Mouse (Mus musculus) MEL (cell line): ENCODE measurements around the gene Emc8. TPM values are rescaled to one million over a fixed set of nuclear protein-coding genes. Genes with fewer than 3 reads are reported as not detected.

Experiments
- DNase-seq: peaks from one replicate; pipeline ENCODE4 v3.0.0; 2011; ENCODE audit warnings: low read depth, low spot score
- H3K27ac ChIP-seq: 2 replicates; pipeline ENCODE4 v1.5.1; 2012; ENCODE audit warnings: low read depth, mild to moderate bottlenecking, control low read depth, low read length, moderate library complexity; ENCODE audit not compliant: control insufficient read depth
- H3K27me3 ChIP-seq, 2 experiments: fragments of 150-350 bp in 1 of 2; sonication (generic) in 1 of 2; 2 replicates each; pipeline ENCODE4 v1.6.1; 2012; ENCODE audit warnings: low read length in 2 of 2, mild to moderate bottlenecking in 2 of 2, improper control_type of control experiment in 1 of 2, moderate library complexity in 1 of 2; ENCODE audit not compliant: insufficient read depth in 2 of 2, control insufficient read depth in 1 of 2
- H3K36me3 ChIP-seq, 2 experiments: 2 replicates each; pipeline ENCODE4 v1.6.1; 2012 to 2014; ENCODE audit warnings: low read length in 2 of 2, improper control_type of control experiment in 1 of 2, inconsistent platforms in 1 of 2, mild to moderate bottlenecking in 1 of 2; ENCODE audit not compliant: insufficient read depth in 2 of 2, control insufficient read depth in 1 of 2
- H3K4me1 ChIP-seq, 2 experiments: fragments of 150-350 bp in 1 of 2; sonication (generic) in 1 of 2; 2 replicates each; pipeline ENCODE4 v1.6.1; 2012; ENCODE audit warnings: low read length in 2 of 2, improper control_type of control experiment in 1 of 2, mild to moderate bottlenecking in 1 of 2; ENCODE audit not compliant: insufficient read depth in 2 of 2, control insufficient read depth in 1 of 2
- H3K4me3 ChIP-seq, 2 experiments: fragments of 150-350 bp in 1 of 2; sonication (generic) in 1 of 2; 2 replicates each; pipeline ENCODE4 v1.5.1; 2012; ENCODE audit warnings: low read depth in 2 of 2, low read length in 2 of 2, mild to moderate bottlenecking in 2 of 2, moderate library complexity in 2 of 2, control low read depth in 1 of 2, improper control_type of control experiment in 1 of 2; ENCODE audit not compliant: control insufficient read depth in 1 of 2, insufficient read depth in 1 of 2
- H3K79me2 ChIP-seq: 2 replicates; pipeline ENCODE4 v1.6.1; 2012; ENCODE audit warnings: mild to moderate bottlenecking, low read length, moderate library complexity; ENCODE audit not compliant: control insufficient read depth, poor library complexity, insufficient read depth
- H3K9ac ChIP-seq: 2 replicates; pipeline ENCODE4 v1.6.1; 2012; ENCODE audit warnings: low read depth, mild to moderate bottlenecking, control low read depth, low read length, moderate library complexity; ENCODE audit not compliant: control insufficient read depth, poor library complexity, severe bottlenecking
- H3K9me3 ChIP-seq: fragments of 150-350 bp; sonication (generic); replicated peaks from 2 replicates; pipeline ENCODE4 v1.6.1; 2012; ENCODE audit warnings: mild to moderate bottlenecking, low read length, improper control_type of control experiment, moderate library complexity; ENCODE audit not compliant: insufficient read depth
- CHD1 ChIP-seq: IDR thresholded peaks from 2 replicates; pipeline ENCODE4 v1.6.1; 2012; ENCODE audit warnings: low read depth, mild to moderate bottlenecking, inconsistent platforms, low read length, improper control_type of control experiment
- ETS1 ChIP-seq: IDR thresholded peaks from 2 replicates; pipeline ENCODE4 v1.6.1; 2012; ENCODE audit warnings: low read depth, mild to moderate bottlenecking, inconsistent platforms, low read length, improper control_type of control experiment, moderate library complexity
- GATA1 ChIP-seq: IDR thresholded peaks from 2 replicates; pipeline ENCODE4 v1.6.1; 2011; ENCODE audit warnings: low read depth, low read length, improper control_type of control experiment
- HCFC1 ChIP-seq: IDR thresholded peaks from 2 replicates; pipeline ENCODE4 v1.6.1; 2012; ENCODE audit warnings: low read depth, mild to moderate bottlenecking, inconsistent platforms, low read length, improper control_type of control experiment, moderate library complexity
- MAFK ChIP-seq: IDR thresholded peaks from 2 replicates; pipeline ENCODE4 v1.6.1; 2011; ENCODE audit warnings: low read depth, mild to moderate bottlenecking, low read length, improper control_type of control experiment, borderline replicate concordance
- MAZ ChIP-seq: IDR thresholded peaks from 2 replicates; pipeline ENCODE4 v1.6.1; 2012; ENCODE audit warnings: low read depth, mild to moderate bottlenecking, inconsistent platforms, low read length, improper control_type of control experiment
- MYC ChIP-seq: IDR thresholded peaks from 2 replicates; pipeline ENCODE4 v1.6.1; 2011; ENCODE audit warnings: low read depth, mild to moderate bottlenecking, low read length, improper control_type of control experiment, moderate library complexity
- NELFE ChIP-seq: IDR thresholded peaks from 2 replicates; pipeline ENCODE4 v1.6.1; 2011; ENCODE audit warnings: low read depth, low read length, improper control_type of control experiment
- RAD21 ChIP-seq: IDR thresholded peaks from 2 replicates; pipeline ENCODE4 v1.6.1; 2011; ENCODE audit warnings: mild to moderate bottlenecking, low read depth, low read length, improper control_type of control experiment
- SIN3A ChIP-seq: IDR thresholded peaks from 2 replicates; pipeline ENCODE4 v1.6.1; 2012; ENCODE audit warnings: low read length, improper control_type of control experiment, inconsistent platforms
- SMC3 ChIP-seq: IDR thresholded peaks from 2 replicates; pipeline ENCODE4 v1.6.1; 2011; ENCODE audit warnings: low read depth, low read length, improper control_type of control experiment
- TBP ChIP-seq: IDR thresholded peaks from 2 replicates; pipeline ENCODE4 v1.8.0; 2011; ENCODE audit warnings: low read depth, low read length, improper control_type of control experiment
- TCF12 ChIP-seq: IDR thresholded peaks from 2 replicates; pipeline ENCODE4 v1.6.1; 2014; ENCODE audit warnings: low read depth, mild to moderate bottlenecking, inconsistent platforms, low read length, improper control_type of control experiment, moderate library complexity
- UBTF ChIP-seq: IDR thresholded peaks from 2 replicates; pipeline ENCODE4 v1.6.1; 2012; ENCODE audit warnings: low read depth, mild to moderate bottlenecking, inconsistent platforms, low read length, improper control_type of control experiment, moderate library complexity, borderline replicate concordance; ENCODE audit not compliant: insufficient read depth
- USF2 ChIP-seq, 2 experiments: IDR thresholded peaks; 2 replicates each; pipeline ENCODE4 v1.6.1; 2011 to 2012; ENCODE audit warnings: improper control_type of control experiment in 2 of 2, low read length in 2 of 2, borderline replicate concordance in 1 of 2, inconsistent platforms in 1 of 2, low read depth in 1 of 2, mild to moderate bottlenecking in 1 of 2; ENCODE audit not compliant: insufficient read depth in 1 of 2
- ZC3H11A ChIP-seq: IDR thresholded peaks from 2 replicates; pipeline ENCODE4 v1.6.1; 2012; ENCODE audit warnings: low read depth, mild to moderate bottlenecking, inconsistent platforms, low read length, improper control_type of control experiment
- polyA plus RNA-seq, 2 experiments: library from polyadenylated mRNA; stranded (reverse) in 1 of 2; unstranded in 1 of 2; fragments of >175 nt in 1 of 2; fragments of >200 nt in 1 of 2; gene quantifications; 2 replicates each; pipeline versions ENCODE4 v1.2.1 to v1.2.4; 2012; ENCODE audit warnings: low replicate concordance in 2 of 2, low read depth in 1 of 2; ENCODE audit not compliant: insufficient read length in 2 of 2, insufficient read depth in 1 of 2, missing spikeins in 1 of 2
- total RNA-seq: library from RNA; depleted of rRNA; stranded (reverse); fragments of 300-350 nt; gene quantifications from 2 replicates; pipeline ENCODE4 v1.2.3, GENCODE M21; 2012

Gene Emc8
- total and polyA plus RNA-seq, 3 experiments = 180 to 269 TPM; not detected in 1

DNA sequence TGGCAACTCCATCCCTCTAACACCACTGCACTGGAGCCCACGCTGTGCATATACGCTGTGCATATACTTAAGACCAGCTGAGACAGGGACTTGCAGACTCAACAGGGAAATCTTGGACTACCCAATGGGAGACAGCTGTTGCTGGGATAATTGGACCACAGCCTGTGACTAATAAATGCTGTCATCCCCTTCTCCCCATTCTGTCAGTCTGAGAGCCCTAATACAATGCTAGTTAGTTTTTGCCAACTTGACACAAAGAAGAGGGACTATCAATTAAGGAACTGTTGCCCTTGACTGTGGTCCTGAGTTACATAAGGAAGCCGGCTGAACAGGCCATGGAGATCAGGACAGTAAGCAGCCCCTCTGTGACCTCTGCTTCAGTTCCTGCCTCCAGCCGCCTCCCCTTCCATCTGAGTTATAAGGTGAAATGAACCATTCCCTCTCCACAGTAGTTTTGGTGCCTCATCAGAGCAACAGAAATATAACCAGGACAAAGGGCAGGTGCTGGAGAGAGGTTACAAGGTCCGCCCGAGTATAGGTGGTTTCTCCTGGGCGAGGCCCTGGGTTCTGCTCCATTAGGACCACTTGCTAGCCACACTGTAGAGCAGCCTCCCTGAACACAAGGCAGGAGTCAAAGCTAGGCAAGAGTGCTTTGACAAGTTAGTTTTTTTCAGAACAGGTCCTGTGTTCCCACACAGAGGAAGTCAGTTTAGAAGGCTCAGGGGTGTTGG, 11.9 kb downstream of the Emc8 start:
- Histone ChIP-seq H3K9me3 (no peaks in the 10 kb centered on the region), H3K4me1 (no peaks in the 10 kb centered on the region), H3K9ac (no peak overlapping the region), H3K27me3 (no peaks in the 10 kb centered on the region), H3K27ac (no peak overlapping the region), H3K79me2 (peaks cover 6% of the 10 kb centered on the region; the same call in 1 of the 2 replicates), H3K36me3 (peaks cover 0 to 13% of the 10 kb centered on the region in 2 experiments; a peak in 2 of 4 replicates), H3K4me3 (no peak overlapping the region)
- no peak for DNase-seq
- TF ChIP-seq ETS1 = no peak

DNA sequence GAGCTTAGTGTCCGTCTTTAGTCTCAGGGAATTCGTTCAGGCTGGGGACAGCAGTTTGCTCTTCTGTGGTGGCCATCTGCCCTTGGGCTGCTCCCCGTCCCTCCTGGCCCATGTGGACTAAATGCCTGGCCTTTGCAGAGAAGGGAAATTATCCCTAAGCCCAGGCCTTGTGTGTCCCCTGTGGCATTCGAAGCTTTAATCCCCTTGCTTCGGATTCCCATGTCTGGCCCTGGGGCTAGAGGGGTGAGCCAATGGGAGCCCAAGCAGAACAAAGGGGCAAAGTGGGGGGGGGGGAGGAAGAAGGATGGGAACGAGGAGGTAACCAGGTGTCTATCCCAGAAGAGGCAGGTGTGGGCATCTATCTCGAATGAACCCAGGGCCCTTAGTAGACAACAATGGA, 20.8 kb downstream of the Emc8 start, which contains the start of gene 1190005I06Rik:
Gene 1190005I06Rik, minus strand, starts transcription at position 101 of the 400 bp plus-strand sequence.
- H3K27ac ChIP-seq = no peak within 1 kb of the TSS
- no peak for DNase-seq
- H3K27me3 ChIP-seq = no peaks in the 10 kb centered on the region

DNA sequence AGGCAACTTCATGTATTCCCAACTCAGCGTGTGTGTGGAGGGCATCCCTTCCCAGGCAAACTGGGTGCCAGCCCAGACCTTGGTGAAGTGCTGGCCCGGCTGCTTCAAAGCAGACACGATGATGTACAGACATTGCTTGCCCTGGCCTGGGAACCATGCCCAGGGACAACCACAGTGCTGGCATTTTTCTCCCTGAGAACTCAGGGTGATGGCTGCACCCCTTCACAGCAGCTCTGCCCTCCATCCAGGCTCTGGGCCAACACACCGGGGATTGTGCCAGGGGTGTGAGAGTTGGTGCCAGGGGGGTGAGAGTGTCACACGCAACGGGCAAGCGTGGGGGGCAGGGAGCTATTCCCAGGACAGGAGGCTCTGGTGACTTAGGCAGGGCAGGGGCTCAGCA, 23.7 kb downstream of the Emc8 start:
- Histone ChIP-seq H3K36me3 (no peaks in the 10 kb centered on the region), H3K9ac (no peak overlapping the region), H3K9me3 (no peaks in the 10 kb centered on the region), H3K27me3 (no peaks in the 10 kb centered on the region), H3K79me2 (no peaks in the 10 kb centered on the region), H3K4me1 (peaks cover 0 to 5% of the 10 kb centered on the region in 2 experiments; a peak in 1 of 4 replicates), H3K27ac (no peak overlapping the region), H3K4me3 (no peak overlapping the region)
- no peak for DNase-seq
- TF ChIP-seq RAD21 (no peak), SMC3 (no peak), ZC3H11A (no peak), HCFC1 (no peak)

More for the DNA sequence above, 20.8 kb downstream of the Emc8 start, which contains the start of gene 1190005I06Rik:
- Histone ChIP-seq H3K9me3 (no peaks in the 10 kb centered on the region), H3K9ac (no peak within 1 kb of the TSS), H3K4me1 (no peaks in the 10 kb centered on the region), H3K79me2 (no peaks in the 10 kb centered on the region)
- no peak for TF ChIP-seq SMC3
- no peak for TF ChIP-seq CHD1
- no peak for TF ChIP-seq USF2 (IDR thresholded peaks at IDR 0.05; ENCODE audit: borderline replicate concordance in 1 of 2, insufficient read depth in 1 of 2, low read depth in 1 of 2, low read length in 2 of 2)
- TF ChIP-seq NELFE = no peak
- no peak for TF ChIP-seq SIN3A
- no peak for TF ChIP-seq TBP
- no peak for TF ChIP-seq GATA1
- TF ChIP-seq MAZ = no peak
- TF ChIP-seq TCF12 = no peak
- no peak for TF ChIP-seq UBTF
- TF ChIP-seq MAFK = no peak
- TF ChIP-seq MYC = no peak
- TF ChIP-seq, all 39 proteins: peak for 0
- Histone ChIP-seq H3K36me3 (no peaks in the 10 kb centered on the region), H3K4me3 (no peak within 1 kb of the TSS)
